Mouse (Mus musculus) bone marrow, adult 2 months (tissue): ENCODE data around the gene 4930583I09Rik.

Experiments
- CTCF ChIP-seq: fragments of 200-500 bp; IDR thresholded peaks from 2 replicates; pipeline ENCODE4 v1.5.1; 2011; ENCODE audit warnings: low read length, control low read depth; ENCODE audit not compliant: control insufficient read depth, insufficient read depth
- POLR2A ChIP-seq: fragments of 200-500 bp; IDR thresholded peaks from 2 replicates; pipeline ENCODE4 v1.6.1; 2011; ENCODE audit warnings: low read depth, mild to moderate bottlenecking, control low read depth, low read length, borderline replicate concordance; ENCODE audit not compliant: control insufficient read depth

DNA sequence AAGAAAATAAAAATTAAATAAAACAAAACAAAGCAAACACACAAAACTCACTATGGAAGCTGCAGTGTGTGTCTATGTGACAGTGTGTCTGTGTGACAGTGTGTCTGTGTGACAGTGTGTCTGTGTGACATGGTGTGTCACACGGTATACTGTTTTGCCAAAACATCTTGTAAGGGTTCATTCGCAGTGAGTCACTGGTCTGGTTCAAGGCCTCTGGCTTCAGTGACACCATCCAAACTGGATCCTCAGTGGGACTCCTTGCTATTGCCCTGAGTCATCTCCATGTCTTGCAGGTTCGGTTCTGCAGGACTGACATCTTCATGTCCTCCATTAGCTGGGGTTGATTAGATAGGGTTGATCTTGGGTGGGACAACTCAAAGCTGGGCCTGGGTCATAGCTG, 43.8 kb downstream of the 4930583I09Rik start:
- TF ChIP-seq POLR2A (no peak), CTCF (no peak)
